Mouse (Mus musculus) lung, adult 2 months (tissue): ENCODE measurements at regions not wholly inside any gene's neighbourhood (a gene's known extent, or its start where the extent isn't known, plus 50 kb on each side); places are given as distances from the start of the nearest gene placed in this dataset.

Experiments
- DNase-seq: peaks from one replicate; pipeline ENCODE4 v3.0.0; 2022
- H3K4me1 ChIP-seq: fragments of 200-500 bp; 2 replicates; pipeline ENCODE4 v1.6.1; 2011; ENCODE audit warnings: low read length; ENCODE audit not compliant: control insufficient read depth, insufficient read depth
- H3K4me3 ChIP-seq: fragments of 200-500 bp; replicated peaks from 2 replicates; pipeline ENCODE3; 2011; ENCODE audit warnings: low read depth, mild to moderate bottlenecking, control low read depth, low read length; ENCODE audit errors: extremely low read depth
- CTCF ChIP-seq: fragments of 200-500 bp; IDR thresholded peaks from 2 replicates; pipeline ENCODE4 v1.5.1; 2011; ENCODE audit warnings: mild to moderate bottlenecking, low read length, control low read depth; ENCODE audit not compliant: insufficient read depth
- POLR2A ChIP-seq: fragments of 200-500 bp; IDR thresholded peaks from 2 replicates; pipeline ENCODE4 v1.6.1; 2011; ENCODE audit warnings: low read depth, mild to moderate bottlenecking, control low read depth, low read length, borderline replicate concordance; ENCODE audit errors: extremely low read depth
- WGBS: fragments of 180-500 bp; shearing (Covaris S2); methylation state at CpG from one replicate; pipeline ENCODE4 v1.1.7; 2018; 5-methylcytosine and 5-hydroxymethylcytosine counted together

DNA sequence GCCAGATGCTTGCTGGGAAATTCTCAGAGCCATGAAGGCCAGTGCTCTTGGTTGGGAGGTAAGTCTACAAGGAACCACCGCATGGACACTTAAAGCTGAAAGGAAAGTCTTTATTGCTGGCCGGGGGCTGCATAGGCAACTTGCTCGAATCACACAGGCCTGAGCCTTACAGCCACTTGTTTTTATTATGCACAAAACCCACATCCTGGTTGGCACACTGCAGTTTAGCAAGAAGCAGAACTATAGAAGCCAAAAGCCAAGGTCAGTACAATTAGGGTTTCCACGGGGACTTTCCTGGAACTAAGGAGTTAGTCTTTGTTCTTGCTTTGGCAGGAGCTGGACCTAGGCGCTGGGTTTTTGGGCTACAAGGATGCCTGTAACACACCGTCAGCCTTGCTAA lies 132.7 kb downstream of the Diras2 start:
- DNase-seq = no peak
- WGBS = 71% methylated on average over 6 of the region's 6 CpGs
- Histone ChIP-seq H3K4me1 (no peaks in the 10 kb centered on the region), H3K4me3 (no peak overlapping the region)
- no peak for TF ChIP-seq POLR2A
- no peak for TF ChIP-seq CTCF

DNA sequence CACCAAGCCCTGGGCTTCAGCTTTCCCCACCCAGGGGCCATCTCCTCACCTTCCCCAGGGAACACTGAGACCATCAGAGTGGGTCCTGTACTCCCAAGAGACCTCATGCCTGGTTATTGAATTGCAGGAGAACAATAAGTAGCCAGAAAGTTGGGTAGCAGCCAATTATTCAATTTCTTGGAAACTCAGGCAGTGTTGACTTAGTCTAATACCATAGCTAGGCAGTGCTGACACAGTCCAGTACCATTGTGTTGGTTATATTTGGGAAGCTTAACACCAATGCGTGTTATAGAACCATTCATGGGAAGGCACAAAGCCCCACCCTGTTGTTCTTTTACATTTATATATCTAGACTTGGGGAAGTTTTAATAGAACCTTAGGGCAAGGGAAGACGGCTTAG lies 131.9 kb downstream of the Diras2 start:
- Histone ChIP-seq H3K4me3 (no peak overlapping the region), H3K4me1 (no peaks in the 10 kb centered on the region)
- 77% methylated on average over 2 of the region's 2 CpGs for WGBS
- TF ChIP-seq POLR2A (no peak), CTCF (no peak)
- DNase-seq = no peak

DNA sequence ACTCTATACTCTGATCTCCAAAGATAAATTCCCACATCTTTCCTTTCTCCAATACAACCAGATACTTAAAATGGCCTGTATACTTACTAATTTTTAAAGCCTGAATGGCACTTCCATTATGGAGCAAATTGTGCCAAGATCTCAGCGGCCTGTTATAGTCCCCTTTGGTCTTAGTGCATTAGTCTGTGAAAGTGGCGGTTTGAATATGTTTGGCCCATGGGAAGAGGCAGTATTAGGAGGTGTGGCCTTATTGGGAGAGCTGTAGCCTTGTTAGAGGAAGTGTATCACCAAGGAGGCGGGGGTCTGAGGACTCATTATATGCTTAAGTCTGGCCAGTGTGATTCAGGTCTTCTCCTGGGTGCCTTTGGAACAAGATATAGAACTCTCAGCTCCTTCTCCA lies 127.3 kb downstream of the Diras2 start:
- TF ChIP-seq CTCF (no peak), POLR2A (no peak)
- Histone ChIP-seq H3K4me1 (no peaks in the 10 kb centered on the region), H3K4me3 (no peak overlapping the region)
- 87% methylated on average over 3 of the region's 3 CpGs for WGBS
- no peak for DNase-seq

DNA sequence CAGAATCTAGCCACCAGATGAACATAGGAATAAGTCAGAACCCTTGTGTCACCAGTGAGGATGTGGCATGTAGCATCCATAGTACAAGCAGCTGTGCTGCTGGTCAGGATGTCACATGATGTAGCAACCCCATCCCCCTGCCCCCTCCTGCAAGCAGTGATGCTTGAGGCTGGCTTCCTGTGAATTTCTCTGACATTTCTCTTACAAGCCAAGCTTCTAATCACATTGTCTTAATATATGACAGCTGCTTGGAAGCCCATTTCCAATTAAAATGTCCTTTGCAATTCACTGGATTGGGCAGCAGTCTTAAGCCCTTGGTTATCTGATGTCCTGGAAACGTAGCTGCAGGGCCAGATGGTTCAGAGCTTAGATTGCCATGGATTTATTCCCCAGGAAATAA lies 114.8 kb downstream of the Diras2 start:
- H3K4me3 ChIP-seq = no peak overlapping the region
- WGBS = 66% methylated on average over 1 of the region's 1 CpGs
- TF ChIP-seq CTCF = no peak
- TF ChIP-seq POLR2A = no peak
- no peaks in the 10 kb centered on the region for H3K4me1 ChIP-seq
- no peak for DNase-seq

DNA sequence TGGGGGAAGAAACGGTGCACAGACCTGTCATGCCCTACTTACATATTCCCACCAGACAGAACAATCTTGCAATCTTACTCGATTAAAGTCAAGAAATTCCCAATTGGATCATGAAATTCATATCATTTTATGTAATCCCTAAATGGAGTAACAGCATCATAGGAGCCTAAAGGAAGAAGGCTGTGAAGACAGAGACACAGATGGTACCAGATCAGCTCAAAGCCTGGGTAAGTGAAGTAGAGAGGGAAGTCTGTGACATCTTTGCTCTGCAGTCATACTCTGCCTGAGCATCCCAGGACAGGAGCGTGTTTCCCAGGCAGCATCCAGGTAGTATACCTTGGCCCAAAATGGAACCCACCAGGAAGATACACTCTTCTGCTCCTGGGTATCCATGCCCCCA lies 108.6 kb downstream of the Diras2 start:
- no peak overlapping the region for H3K4me3 ChIP-seq
- no peak for DNase-seq
- 86% methylated on average over 3 of the region's 3 CpGs for WGBS
- no peak for TF ChIP-seq POLR2A
- TF ChIP-seq CTCF = no peak
- no peaks in the 10 kb centered on the region for H3K4me1 ChIP-seq

DNA sequence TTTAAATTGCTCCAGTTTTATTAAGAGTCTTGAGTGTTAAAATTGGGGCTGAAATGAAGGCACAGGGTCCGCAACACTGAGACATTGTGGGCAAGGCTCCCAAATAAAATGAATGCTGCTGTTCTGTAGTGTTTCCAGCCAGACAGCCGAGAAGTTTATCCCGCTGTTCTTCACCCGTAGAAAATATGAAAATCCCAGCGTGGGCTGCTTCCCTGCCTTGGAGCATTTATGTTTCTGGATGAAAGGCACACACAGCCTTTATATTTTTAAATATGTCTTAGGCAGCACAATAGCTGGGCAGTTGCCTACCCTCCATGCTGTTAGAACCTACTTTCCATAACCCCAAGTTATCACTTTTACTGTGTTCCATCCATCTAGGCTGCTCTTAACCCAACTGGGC lies 102.6 kb downstream of the Diras2 start:
- DNase-seq = no peak
- WGBS = 87% methylated on average over 5 of the region's 5 CpGs
- no peak for TF ChIP-seq POLR2A
- no peak for TF ChIP-seq CTCF
- Histone ChIP-seq H3K4me1 (no peaks in the 10 kb centered on the region), H3K4me3 (no peak overlapping the region)

DNA sequence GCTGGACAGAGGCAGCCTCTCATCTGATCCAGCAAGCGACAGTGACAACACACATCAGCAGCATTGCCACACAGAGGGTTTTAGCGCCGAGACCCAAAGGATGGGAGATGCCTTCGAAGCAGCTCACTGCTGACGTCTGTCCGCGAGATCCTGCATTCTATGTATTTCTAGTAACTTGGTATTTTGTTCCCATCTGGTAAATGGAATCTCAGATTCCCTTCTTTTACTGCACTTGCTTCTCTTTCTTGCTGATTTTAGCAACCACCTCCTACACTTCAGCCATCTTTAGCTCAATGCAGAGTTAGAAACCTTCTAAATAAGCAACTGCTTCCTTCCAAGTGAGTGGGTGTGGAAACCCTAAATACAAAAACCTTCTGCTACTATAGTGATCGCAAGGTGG lies 94.3 kb downstream of the Diras2 start:
- 77% methylated on average over 8 of the region's 8 CpGs for WGBS
- no peak for TF ChIP-seq POLR2A
- no peak for TF ChIP-seq CTCF
- DNase-seq = no peak
- no peak overlapping the region for H3K4me3 ChIP-seq
- no peaks in the 10 kb centered on the region for H3K4me1 ChIP-seq

DNA sequence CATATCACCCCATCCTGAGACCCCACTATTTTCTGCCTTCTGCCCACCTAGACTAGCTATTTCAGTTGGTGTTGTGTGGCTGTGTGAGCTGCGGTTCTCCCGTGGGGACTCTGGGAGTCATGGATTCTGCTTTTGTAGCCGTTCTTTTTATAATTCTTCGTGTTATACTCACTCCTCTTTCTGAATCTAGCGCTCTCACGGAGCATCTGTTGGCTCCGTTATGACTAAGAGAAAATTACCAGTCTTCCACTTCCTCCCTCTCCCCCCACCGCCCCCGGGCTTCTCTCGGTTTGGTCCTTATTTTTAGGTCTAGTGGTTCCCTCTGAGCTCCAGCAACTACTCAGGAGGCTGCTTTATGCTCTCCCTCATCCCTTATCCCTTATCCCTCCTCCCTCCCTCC lies 85.6 kb downstream of the Diras2 start:
- no peak for DNase-seq
- 72% methylated on average over 10 of the region's 10 CpGs for WGBS
- Histone ChIP-seq H3K4me3 (no peak overlapping the region), H3K4me1 (no peaks in the 10 kb centered on the region)
- no peak for TF ChIP-seq CTCF
- no peak for TF ChIP-seq POLR2A

DNA sequence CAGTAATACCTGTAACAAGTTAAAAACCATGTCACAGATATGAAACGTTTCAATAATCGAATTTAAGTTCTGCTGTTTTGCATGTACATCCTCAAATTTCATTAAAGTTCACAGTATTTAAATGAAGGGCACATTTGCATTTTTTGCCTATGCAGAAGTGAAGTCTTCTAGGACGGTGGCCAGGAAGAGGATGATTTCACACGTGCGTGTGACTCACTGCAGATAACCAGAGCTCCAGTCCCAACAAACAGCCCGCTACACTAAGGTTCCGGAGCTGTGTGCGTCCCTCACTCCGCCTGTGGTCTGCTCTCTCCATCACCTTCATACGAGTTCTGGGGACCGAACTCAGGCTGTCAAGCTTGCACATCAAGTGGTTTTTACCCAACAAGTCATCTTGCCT lies 82.2 kb downstream of the Diras2 start:
- TF ChIP-seq CTCF = no peak
- TF ChIP-seq POLR2A = no peak
- DNase-seq = no peak
- no peak overlapping the region for H3K4me3 ChIP-seq
- 70% methylated on average over 11 of the region's 11 CpGs for WGBS
- H3K4me1 ChIP-seq = no peaks in the 10 kb centered on the region

DNA sequence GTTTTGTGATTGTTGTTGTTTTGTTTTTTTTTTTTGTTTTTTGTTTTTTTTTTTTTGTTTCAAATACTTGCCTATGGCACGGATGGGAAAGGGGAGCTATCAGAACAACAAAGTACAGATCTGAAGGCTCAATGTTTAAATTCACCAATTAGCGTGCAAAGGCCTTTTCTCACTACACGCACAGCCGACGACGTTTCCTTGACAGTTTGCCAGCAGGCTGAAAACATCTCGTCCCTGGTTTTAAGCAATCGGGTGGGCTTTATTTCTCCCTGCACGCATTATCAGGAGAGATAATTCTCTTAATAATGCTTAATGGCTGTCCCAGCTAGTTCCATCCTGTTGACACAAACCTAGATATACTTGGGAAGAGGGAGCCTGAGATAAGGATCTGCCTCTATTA lies 79.6 kb downstream of the Diras2 start:
- no peaks in the 10 kb centered on the region for H3K4me1 ChIP-seq
- WGBS = 62% methylated on average over 9 of the region's 9 CpGs
- DNase-seq = no peak
- no peak for TF ChIP-seq POLR2A
- no peak for TF ChIP-seq CTCF
- no peak overlapping the region for H3K4me3 ChIP-seq

DNA sequence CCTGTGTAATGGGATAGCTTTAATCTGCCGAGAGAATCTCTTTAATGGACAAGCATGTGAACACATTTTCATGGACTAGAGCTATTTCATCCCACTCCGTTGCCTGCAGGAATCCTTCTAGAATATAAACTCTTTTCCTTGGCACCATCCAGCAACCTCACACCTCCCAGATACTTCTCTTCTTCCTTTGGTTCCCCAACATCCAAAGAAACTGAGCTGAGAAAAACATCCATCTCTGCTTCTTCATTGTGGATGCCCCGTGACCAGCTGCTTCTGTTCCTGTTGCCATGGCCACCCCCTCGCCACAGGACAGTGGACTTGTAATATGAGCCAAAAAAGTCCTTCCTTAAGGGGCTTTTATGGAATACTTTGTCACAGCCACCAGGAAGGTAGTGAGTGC lies 78.8 kb downstream of the Diras2 start:
- 46% methylated on average over 4 of the region's 4 CpGs for WGBS
- no peak for TF ChIP-seq POLR2A
- no peak for TF ChIP-seq CTCF
- Histone ChIP-seq H3K4me1 (no peaks in the 10 kb centered on the region), H3K4me3 (no peak overlapping the region)
- no peak for DNase-seq
